11 mouse cellular contexts compared by ENCODE assay signal in the genomic region with DNA sequence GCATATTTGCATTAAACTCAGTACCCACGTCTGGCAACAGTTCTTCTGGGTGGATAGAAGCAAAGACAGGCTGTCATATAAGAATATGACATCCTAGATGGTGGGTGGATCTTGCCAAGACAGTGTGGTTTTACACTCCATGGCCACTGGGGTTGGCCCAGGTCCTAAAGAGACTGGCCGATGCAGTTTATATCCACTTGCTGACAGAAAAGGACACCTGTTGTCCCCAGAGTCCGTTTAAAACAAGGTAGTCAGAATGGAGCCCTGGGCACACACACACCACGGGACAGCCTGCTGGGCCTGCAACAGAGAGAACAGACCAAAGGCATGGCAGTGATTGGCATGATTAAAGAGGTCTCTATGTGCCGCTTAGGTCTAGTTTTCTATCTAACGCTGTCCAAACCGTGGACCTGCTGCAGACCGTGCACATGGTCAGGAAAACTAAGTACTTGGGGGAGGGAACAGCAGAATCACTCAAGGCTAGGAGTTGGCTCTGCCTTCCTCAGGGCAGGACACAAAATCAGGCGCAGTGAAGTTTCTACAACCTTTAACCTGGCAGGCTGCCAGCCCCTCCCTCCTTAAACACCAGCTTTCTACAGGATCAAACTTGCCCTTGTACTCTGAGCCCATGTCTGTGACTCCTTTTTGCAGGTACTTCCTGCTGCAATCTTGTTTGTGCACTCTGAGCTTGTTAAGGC. TPM values are rescaled to one million over a fixed set of nuclear protein-coding genes. Genes with fewer than 3 reads are reported as not detected.
DNase-seq lines count a peak whose midpoint lies in the region; ATAC-seq and TF ChIP-seq lines count a peak whose summit lies in the region.
"Had no signal": no experiment of that assay in that cellular context is flagged by ENCODE, and none has a peak within 500 bp of the region (broad histone marks: within the 10 kb centered on the region; RNA-seq: fewer than 3 reads in every experiment).

No protein-coding gene starts in this region.

- peaks cover 4% of the 10 kb centered on the region; the same call in 1 of the 2 replicates for H3K79me2 ChIP-seq in liver, adult 2 months (ENCODE audit: control insufficient read depth, insufficient read depth, low read length)

- DNase-seq in liver, adult 2 months (ENCODE audit: extremely low read depth, low read depth, low spot score), result peak; percentile 98
- DNase-seq in liver, embryonic 11.5 days (ENCODE audit: low spot score), result no peak
- peak; percentile 50 to 70 for DNase-seq in gastrocnemius, adult 8-10 months (ENCODE audit: low spot score in 2 of 2)
- DNase-seq in liver, embryonic 14.5 days (ENCODE audit: low read depth in 3 of 3, low spot score in 3 of 3), result no peak
- peak; percentile 77 for DNase-seq in urinary bladder, postnatal 25 days (ENCODE audit: low spot score)
- DNase-seq in thymus, adult 2 months, result no peak
- DNase-seq in right cerebral cortex, postnatal 36 days (ENCODE audit: low spot score in 2 of 2), result no peak
- DNase-seq: thymus, postnatal 36 days had no signal

- TF ChIP-seq POLR2A in liver, adult 2 months (IDR thresholded peaks at IDR 0.05; ENCODE audit: extremely low read depth, insufficient read depth, low read length), result no peak
- no peak for TF ChIP-seq POLR2A in thymus, adult 2 months (IDR thresholded peaks at IDR 0.05; ENCODE audit: control insufficient read depth, extremely low read depth, insufficient read depth, low read length, poor library complexity)

- no peaks in the 10 kb centered on the region for H3K36me3 ChIP-seq in liver, adult 2 months (ENCODE audit: control insufficient read depth, insufficient read depth, low read length)
- H3K36me3 ChIP-seq in liver, embryonic 11.5 days (ENCODE audit: control insufficient read depth, insufficient read depth, low read length), result no peaks in the 10 kb centered on the region
- no peaks in the 10 kb centered on the region for H3K36me3 ChIP-seq in liver, embryonic 14.5 days (replicated peaks; ENCODE audit: control insufficient read depth, insufficient read depth, low read depth)
- no peaks in the 10 kb centered on the region for H3K36me3 ChIP-seq in thymus, adult 2 months (ENCODE audit: control insufficient read depth, insufficient read depth, low read length)
- H3K36me3 ChIP-seq: midbrain, embryonic 12.5 days had no signal

- peak overlapping the region; percentile 29 for H3K4me3 ChIP-seq in liver, adult 2 months (ENCODE audit: insufficient read depth, low read depth, low read length)
- H3K4me3 ChIP-seq in liver, embryonic 11.5 days (ENCODE audit: low read depth, low read length), result no peak overlapping the region
- no peak overlapping the region for H3K4me3 ChIP-seq in liver, embryonic 14.5 days (ENCODE audit: insufficient read depth in 1 of 2, low read depth in 2 of 2, low read length in 2 of 2)
- no peak overlapping the region for H3K4me3 ChIP-seq in thymus, adult 2 months (ENCODE audit: control insufficient read depth, insufficient read depth, low read length)
- H3K4me3 ChIP-seq: forebrain, embryonic 13.5 days; midbrain, embryonic 12.5 days had no signal

- ATAC-seq in liver, embryonic 11.5 days (replicated peaks; ENCODE audit: low FRiP score), result no peak
- ATAC-seq in liver, embryonic 14.5 days (ENCODE audit: insufficient read depth), result no peak
- no peak for ATAC-seq in erythroblast, adult 5-6 weeks (replicated peaks; ENCODE audit: low FRiP score, poor library complexity, severe bottlenecking)
- ATAC-seq: forebrain, embryonic 13.5 days had no signal

- H3K4me1 ChIP-seq in liver, adult 2 months (ENCODE audit: control insufficient read depth, insufficient read depth, low read length), result peaks cover 34% of the 10 kb centered on the region
- H3K4me1 ChIP-seq in liver, embryonic 11.5 days (replicated peaks; ENCODE audit: control insufficient read depth, insufficient read depth, low read length), result peaks cover 8% of the 10 kb centered on the region
- H3K4me1 ChIP-seq in liver, embryonic 14.5 days (replicated peaks; ENCODE audit: control insufficient read depth in 2 of 2, insufficient read depth in 2 of 2, low read length in 1 of 2), result peaks cover 9 to 31% of the 10 kb centered on the region in 2 experiments
- peaks cover 5% of the 10 kb centered on the region; the same call in 1 of the 2 replicates for H3K4me1 ChIP-seq in thymus, adult 2 months (replicated peaks; ENCODE audit: control insufficient read depth, insufficient read depth, low read length)
- H3K4me1 ChIP-seq: forebrain, embryonic 13.5 days; midbrain, embryonic 12.5 days had no signal

- peak overlapping the region; percentile 43 for H3K9ac ChIP-seq in liver, adult 2 months (ENCODE audit: low read depth, low read length)
- no peak overlapping the region for H3K9ac ChIP-seq in liver, embryonic 11.5 days (ENCODE audit: low read depth, low read length)
- H3K9ac ChIP-seq in liver, embryonic 14.5 days (replicated peaks), result no peak overlapping the region
- H3K9ac ChIP-seq: forebrain, embryonic 13.5 days; midbrain, embryonic 12.5 days had no signal

- no peaks in the 10 kb centered on the region for H3K27me3 ChIP-seq in liver, adult 2 months (ENCODE audit: control insufficient read depth, insufficient read depth, low read length)
- no peaks in the 10 kb centered on the region; the same call in 1 of the 2 replicates for H3K27me3 ChIP-seq in liver, embryonic 11.5 days (replicated peaks; ENCODE audit: control insufficient read depth, insufficient read depth, low read length)
- no peaks in the 10 kb centered on the region for H3K27me3 ChIP-seq in liver, embryonic 14.5 days (ENCODE audit: control insufficient read depth, insufficient read depth, low read length)
- H3K27me3 ChIP-seq in thymus, adult 2 months (ENCODE audit: control insufficient read depth, insufficient read depth, low read length), result no peaks in the 10 kb centered on the region
- H3K27me3 ChIP-seq: forebrain, embryonic 13.5 days; midbrain, embryonic 12.5 days had no signal

- WGBS in liver, adult 2 months, result 24% methylated on average over 9 of the region's 9 CpGs
- 76% methylated on average over 9 of the region's 9 CpGs for WGBS in liver, embryonic 11.5 days
- WGBS in liver, embryonic 14.5 days (ENCODE audit: insufficient replicate concordance), result 59% methylated on average over 9 of the region's 9 CpGs
- 82% methylated on average over 9 of the region's 9 CpGs for WGBS in thymus, adult 2 months

- TF ChIP-seq CTCF in liver, adult 2 months (IDR thresholded peaks at IDR 0.05; ENCODE audit: low read depth, low read length), result peak; percentile 13; the same call in 1 of the 2 replicates
- no peak for TF ChIP-seq CTCF in liver, embryonic 14.5 days (IDR thresholded peaks at IDR 0.05; ENCODE audit: low read depth)
- TF ChIP-seq CTCF in thymus, adult 2 months (IDR thresholded peaks at IDR 0.05; ENCODE audit: borderline replicate concordance, control insufficient read depth, extremely low read depth, insufficient read depth, low read length, poor library complexity), result no peak

- H3K4me2 ChIP-seq in liver, embryonic 11.5 days, result no peak overlapping the region
- H3K4me2 ChIP-seq in liver, embryonic 14.5 days (ENCODE audit: low read depth), result peak overlapping the region; percentile 20; the same call in 1 of the 2 replicates
- H3K4me2 ChIP-seq: forebrain, embryonic 13.5 days had no signal

- peak overlapping the region; percentile 89 for H3K27ac ChIP-seq in liver, adult 2 months (replicated peaks; ENCODE audit: insufficient read depth, low read depth, low read length)
- no peak overlapping the region for H3K27ac ChIP-seq in liver, embryonic 11.5 days (ENCODE audit: low read depth, low read length)
- no peak overlapping the region for H3K27ac ChIP-seq in liver, embryonic 14.5 days
- H3K27ac ChIP-seq in thymus, adult 2 months (ENCODE audit: control insufficient read depth, insufficient read depth, low read length), result no peak overlapping the region
- H3K27ac ChIP-seq: forebrain, embryonic 13.5 days; midbrain, embryonic 12.5 days had no signal

- TF ChIP-seq EP300 in liver, embryonic 14.5 days (IDR thresholded peaks at IDR 0.05; ENCODE audit: low read depth), result no peak

- no peaks in the 10 kb centered on the region for H3K9me3 ChIP-seq in liver, embryonic 11.5 days (ENCODE audit: control insufficient read depth, low read length)
- H3K9me3 ChIP-seq in liver, embryonic 14.5 days (ENCODE audit: control insufficient read depth, low read length), result no peaks in the 10 kb centered on the region
- H3K9me3 ChIP-seq: forebrain, embryonic 13.5 days; midbrain, embryonic 12.5 days had no signal

RNA-seq across cellular contexts. Expression of a gene that starts 4.3 kb away (rescaled TPM):
- total RNA-seq in liver, adult 2 months (2014; rRNA removed), result 292 and 434 TPM in 2 replicates
- polyA plus RNA-seq in liver, adult 2 months (2012; rRNA removed), result 374 and 481 TPM in 2 replicates
- 2.9 TPM in 2 replicates for polyA plus RNA-seq in liver, embryonic 11.5 days (2014; fragmentation: Nextera tagmentation; extraction: Ambion mirVana)
- 10 to 100 TPM; 47.6 to 59.9 (median 49.6) TPM for total RNA-seq in gastrocnemius, adult 8-10 months (2022)
- 5.1 and 5.5 TPM in 2 replicates for polyA plus RNA-seq in liver, embryonic 14.5 days (2012; rRNA removed)
- 5.0 and 6.8 TPM in 2 replicates for polyA plus RNA-seq in liver, embryonic 14.5 days (2014; fragmentation: Nextera tagmentation; extraction: Ambion mirVana)
- 7.9 and 9.2 TPM in 2 replicates for polyA plus RNA-seq in thymus, adult 2 months (2012; rRNA removed)
- 2.3 TPM in 1 of 2 replicates, not detected in the other for total RNA-seq in erythroblast, adult 5-6 weeks (2015; ENCODE audit: low replicate concordance)
- total RNA-seq in erythroblast, adult 5-6 weeks (2017; ENCODE audit: low replicate concordance), result 3.5 and 6.5 TPM in 2 replicates

RNA-seq across cellular contexts. Expression of a gene that starts 32.1 kb away (rescaled TPM):
- total RNA-seq in liver, adult 2 months (2014; rRNA removed), result 180 and 184 TPM in 2 replicates
- 72.8 and 73.6 TPM in 2 replicates for polyA plus RNA-seq in liver, adult 2 months (2012; rRNA removed)
- 683 and 762 TPM in 2 replicates for polyA plus RNA-seq in liver, embryonic 11.5 days (2014; fragmentation: Nextera tagmentation; extraction: Ambion mirVana)
- total RNA-seq in gastrocnemius, adult 8-10 months (2022), result 100 to 1,000 TPM; 110 to 120 (median 115) TPM
- polyA plus RNA-seq in liver, embryonic 14.5 days (2012; rRNA removed), result 101 and 167 TPM in 2 replicates
- polyA plus RNA-seq in liver, embryonic 14.5 days (2014; fragmentation: Nextera tagmentation; extraction: Ambion mirVana), result 341 and 347 TPM in 2 replicates
- polyA plus RNA-seq in thymus, adult 2 months (2012; rRNA removed), result 139 and 148 TPM in 2 replicates
- 78.2 and 109 TPM in 2 replicates for total RNA-seq in erythroblast, adult 5-6 weeks (2015; ENCODE audit: low replicate concordance)
- total RNA-seq in erythroblast, adult 5-6 weeks (2017; ENCODE audit: low replicate concordance), result 91.2 and 109 TPM in 2 replicates

RNA-seq across cellular contexts. Expression of a gene that starts 32.2 kb away (rescaled TPM):
- total RNA-seq in liver, adult 2 months (2014; rRNA removed), result 20.1 and 20.4 TPM in 2 replicates
- 8.5 and 13.7 TPM in 2 replicates for polyA plus RNA-seq in liver, adult 2 months (2012; rRNA removed)
- 13.8 and 14.3 TPM in 2 replicates for polyA plus RNA-seq in liver, embryonic 11.5 days (2014; fragmentation: Nextera tagmentation; extraction: Ambion mirVana)
- total RNA-seq in gastrocnemius, adult 8-10 months (2022), result 10 to 100 TPM; 11.9 to 14.9 (median 12.8) TPM
- 4.8 and 6.7 TPM in 2 replicates for polyA plus RNA-seq in liver, embryonic 14.5 days (2012; rRNA removed)
- polyA plus RNA-seq in liver, embryonic 14.5 days (2014; fragmentation: Nextera tagmentation; extraction: Ambion mirVana), result 7.9 and 9.0 TPM in 2 replicates
- 8.2 and 8.4 TPM in 2 replicates for polyA plus RNA-seq in thymus, adult 2 months (2012; rRNA removed)
- 5.4 and 6.5 TPM in 2 replicates for total RNA-seq in erythroblast, adult 5-6 weeks (2015; ENCODE audit: low replicate concordance)
- total RNA-seq in erythroblast, adult 5-6 weeks (2017; ENCODE audit: low replicate concordance), result 2.1 and 2.4 TPM in 2 replicates

RNA-seq across cellular contexts. Expression of a gene that starts 38.6 kb away (rescaled TPM):
- 77.0 and 79.8 TPM in 2 replicates for total RNA-seq in liver, adult 2 months (2014; rRNA removed)
- polyA plus RNA-seq in liver, adult 2 months (2012; rRNA removed), result 22.6 and 27.5 TPM in 2 replicates
- polyA plus RNA-seq in liver, embryonic 11.5 days (2014; fragmentation: Nextera tagmentation; extraction: Ambion mirVana), result 35.5 and 36.1 TPM in 2 replicates
- total RNA-seq in gastrocnemius, adult 8-10 months (2022), result 100 to 1,000 TPM; 142 to 173 (median 149) TPM
- polyA plus RNA-seq in liver, embryonic 14.5 days (2012; rRNA removed), result 6.9 and 9.0 TPM in 2 replicates
- polyA plus RNA-seq in liver, embryonic 14.5 days (2014; fragmentation: Nextera tagmentation; extraction: Ambion mirVana), result 12.7 and 15.3 TPM in 2 replicates
- 24.0 and 27.3 TPM in 2 replicates for polyA plus RNA-seq in thymus, adult 2 months (2012; rRNA removed)
- 32.1 and 35.5 TPM in 2 replicates for total RNA-seq in erythroblast, adult 5-6 weeks (2015; ENCODE audit: low replicate concordance)
- 54.5 and 59.6 TPM in 2 replicates for total RNA-seq in erythroblast, adult 5-6 weeks (2017; ENCODE audit: low replicate concordance)

Comparison
In these comparisons a context has a peak if more than half of its experiments do, and no peak if none do; other contexts are left out.
1. DNase-seq: peak in liver, adult 2 months (single experiment), gastrocnemius, adult 8-10 months (2 of 2) and urinary bladder, postnatal 25 days (single experiment); none in liver, embryonic 11.5 days (single experiment), liver, embryonic 14.5 days (0 of 3), thymus, adult 2 months (single experiment) and right cerebral cortex, postnatal 36 days (0 of 2).
2. RNA of a gene that starts 4.3 kb away (polyA plus RNA-seq): 374 to 481 TPM in liver, adult 2 months; 7.9 to 9.2 TPM in thymus, adult 2 months, 5.0 to 6.8 TPM in liver, embryonic 14.5 days and 2.9 TPM in liver, embryonic 11.5 days; every median in the first group is over 10 times any median in the second.